Mouse (Mus musculus): ENCODE results near the gene Pim3. TPM values are rescaled to one million over a fixed set of nuclear protein-coding genes. Genes with fewer than 3 reads are reported as not detected.
A peak's percentile ranks its signal among the peaks of the same experiment; 100 is the strongest.

The Pim3 gene
- polyA plus RNA-seq, 1 experiment from 2014 or later: 38.6 TPM

- Histone ChIP-seq H3K27me3 (replicated peaks; ENCODE audit: control insufficient read depth, insufficient read depth, low read length) (no peaks in the 10 kb centered on the region), H3K4me1 (ENCODE audit: control insufficient read depth, insufficient read depth, low read length) (peaks cover 29% of the 10 kb centered on the region), H3K4me3 (ENCODE audit: low read depth, low read length) (no peak overlapping the region), H3K27ac (replicated peaks; ENCODE audit: low read depth, low read length) (no peak overlapping the region), H3K36me3 (ENCODE audit: control insufficient read depth, insufficient read depth, low read length) (no peaks in the 10 kb centered on the region), H3K9me3 (ENCODE audit: control insufficient read depth, low read length) (no peaks in the 10 kb centered on the region), H3K9ac (ENCODE audit: low read depth, low read length) (no peak overlapping the region), H3K4me2 (ENCODE audit: low read depth, low read length) (no peak overlapping the region)
- peak; percentile 86 for ATAC-seq (ENCODE audit: low read depth)
- DNase-seq (ENCODE audit: low spot score): peak; percentile 75
- WGBS: 72% methylated on average over 9 of the region's 10 CpGs
Observed at GRCm38 (mm10) chr15:88851507-88852149, 10.4 kb upstream of the Pim3 start.

DNA sequence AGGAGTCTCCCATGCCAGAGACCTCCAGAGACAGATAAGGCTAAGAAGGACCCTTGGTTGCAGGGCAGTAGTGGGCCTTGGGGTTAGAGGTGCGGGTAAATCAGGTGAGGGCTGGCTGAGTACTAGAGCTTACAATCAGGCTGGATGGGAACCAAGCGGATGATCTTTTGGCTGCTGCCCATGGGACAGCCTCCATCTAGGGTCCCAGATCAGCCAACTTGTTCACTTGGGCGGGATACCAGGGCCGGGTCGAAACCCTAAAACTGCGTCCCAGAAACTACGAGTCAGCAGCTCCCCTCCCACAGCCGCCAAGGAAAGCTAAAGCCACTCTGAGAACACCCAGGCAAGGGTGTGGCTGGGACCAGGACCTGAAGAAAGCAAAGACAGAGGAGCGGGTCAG lies 8.9 kb upstream of the Pim3 start:
- ATAC-seq (ENCODE audit: low read depth): no peak
- H3K27me3 ChIP-seq (replicated peaks; ENCODE audit: control insufficient read depth, insufficient read depth, low read length): no peaks in the 10 kb centered on the region
- H3K4me3 ChIP-seq (ENCODE audit: low read depth, low read length): no peak overlapping the region
- H3K9ac ChIP-seq (ENCODE audit: low read depth, low read length): no peak overlapping the region
- WGBS: 89% methylated on average over 9 of the region's 9 CpGs
- no peaks in the 10 kb centered on the region for H3K9me3 ChIP-seq (ENCODE audit: control insufficient read depth, low read length)
- H3K27ac ChIP-seq (replicated peaks; ENCODE audit: low read depth, low read length): no peak overlapping the region
- no peak overlapping the region for H3K4me2 ChIP-seq (ENCODE audit: low read depth, low read length)
- DNase-seq (ENCODE audit: low spot score): no peak
- no peaks in the 10 kb centered on the region for H3K36me3 ChIP-seq (ENCODE audit: control insufficient read depth, insufficient read depth, low read length)
- peaks cover 29% of the 10 kb centered on the region for H3K4me1 ChIP-seq (ENCODE audit: control insufficient read depth, insufficient read depth, low read length)

- H3K9ac ChIP-seq (ENCODE audit: low read depth, low read length): 0 out of 2 replicates have a peak overlapping the region, but pooled peaks have one; percentile 40
- DNase-seq (ENCODE audit: low spot score) (no peak), ATAC-seq (ENCODE audit: low read depth) (peak; percentile 9; the same call in 1 of the 2 replicates)
- H3K36me3 ChIP-seq (ENCODE audit: control insufficient read depth, insufficient read depth, low read length): no peaks in the 10 kb centered on the region
- H3K27ac ChIP-seq (replicated peaks; ENCODE audit: low read depth, low read length): no peak overlapping the region
- peaks cover 29% of the 10 kb centered on the region for H3K4me1 ChIP-seq (ENCODE audit: control insufficient read depth, insufficient read depth, low read length)
- no peak overlapping the region for H3K4me2 ChIP-seq (ENCODE audit: low read depth, low read length)
- H3K9me3 ChIP-seq (ENCODE audit: control insufficient read depth, low read length): no peaks in the 10 kb centered on the region
- no peak overlapping the region for H3K4me3 ChIP-seq (ENCODE audit: low read depth, low read length)
- H3K27me3 ChIP-seq (replicated peaks; ENCODE audit: control insufficient read depth, insufficient read depth, low read length): no peaks in the 10 kb centered on the region
- 30% methylated on average over 6 of the region's 6 CpGs for WGBS
Observed at GRCm38 (mm10) chr15:88854119-88854968, 7.6 kb upstream of the Pim3 start.

DNA sequence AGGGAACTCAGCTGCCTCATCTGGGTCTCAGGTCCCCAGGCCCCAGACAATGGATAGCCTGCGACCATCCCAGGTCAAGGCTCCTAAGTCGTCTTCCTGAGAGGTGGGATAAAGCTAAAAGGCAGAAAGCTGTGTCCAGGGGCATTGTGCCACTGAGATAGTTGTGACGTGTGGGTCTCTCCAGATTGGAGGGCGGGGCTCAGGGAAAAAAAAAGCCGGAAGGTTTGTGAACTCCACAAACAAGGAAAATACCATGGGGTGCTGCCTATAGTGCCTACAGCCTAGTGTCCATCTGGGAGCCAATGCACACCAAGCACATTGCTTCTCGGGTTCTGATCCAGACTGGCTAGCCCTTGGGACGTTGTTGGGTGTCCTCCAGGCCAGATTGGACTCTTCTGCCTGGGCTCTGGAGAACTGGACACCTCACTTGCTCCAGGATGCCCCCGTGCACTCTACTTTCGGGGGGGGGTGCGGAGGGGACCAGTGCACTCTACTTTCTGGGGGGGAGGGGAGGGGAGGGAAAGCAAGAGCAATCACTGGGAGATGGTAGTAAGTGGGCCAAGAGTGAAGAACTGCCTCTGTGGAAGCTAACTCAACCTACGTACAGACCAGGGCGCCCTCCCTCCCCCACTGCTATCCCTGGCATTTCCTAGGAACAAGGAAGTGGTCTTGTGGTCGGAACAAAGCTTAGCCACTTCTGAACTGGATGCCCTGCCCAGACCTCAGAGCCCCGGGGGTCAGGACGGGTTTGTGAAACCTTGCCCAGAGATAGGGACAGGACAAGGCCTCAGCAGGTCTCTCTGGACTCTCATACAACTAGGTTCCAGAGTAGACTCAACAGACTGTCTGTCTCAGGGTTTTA lies 6.8 kb upstream of the Pim3 start:
- Histone ChIP-seq H3K4me1 (ENCODE audit: control insufficient read depth, insufficient read depth, low read length) (peaks cover 27% of the 10 kb centered on the region), H3K4me2 (ENCODE audit: low read depth, low read length) (no peak overlapping the region), H3K9me3 (ENCODE audit: control insufficient read depth, low read length) (no peaks in the 10 kb centered on the region), H3K27me3 (replicated peaks; ENCODE audit: control insufficient read depth, insufficient read depth, low read length) (no peaks in the 10 kb centered on the region), H3K36me3 (ENCODE audit: control insufficient read depth, insufficient read depth, low read length) (no peaks in the 10 kb centered on the region), H3K9ac (ENCODE audit: low read depth, low read length) (0 out of 2 replicates have a peak overlapping the region, but pooled peaks have one; percentile 40), H3K27ac (replicated peaks; ENCODE audit: low read depth, low read length) (no peak overlapping the region), H3K4me3 (ENCODE audit: low read depth, low read length) (no peak overlapping the region)
- no peak for DNase-seq (ENCODE audit: low spot score)
- ATAC-seq (ENCODE audit: low read depth): no peak
- WGBS: 67% methylated on average over 13 of the region's 15 CpGs

DNA sequence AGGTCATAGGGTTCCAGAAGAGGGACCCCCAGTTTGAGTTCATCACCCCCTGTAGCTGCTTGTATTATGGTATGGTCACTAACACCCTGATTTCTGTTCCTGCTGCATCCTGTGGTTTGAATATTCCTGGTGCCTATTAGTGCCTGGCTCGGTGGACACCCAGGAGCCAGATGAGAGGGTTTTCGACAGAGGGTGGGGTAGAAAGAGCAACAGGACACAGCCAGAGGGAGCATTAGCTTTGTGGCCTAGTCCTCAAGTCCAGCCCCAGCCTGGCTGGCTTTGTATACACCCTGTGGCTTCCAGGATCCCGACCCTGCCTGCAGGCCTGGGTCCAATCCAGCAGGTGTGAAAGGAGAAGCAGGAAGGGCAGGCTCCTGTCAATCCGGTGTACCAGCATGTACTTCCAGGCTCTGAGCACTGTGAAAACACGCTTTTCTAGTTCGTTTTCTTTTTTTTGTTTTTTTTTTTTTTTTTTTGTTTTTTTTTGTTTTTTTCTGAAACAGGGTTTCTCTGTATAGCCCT lies 6.0 kb upstream of the Pim3 start:
- H3K27me3 ChIP-seq (replicated peaks; ENCODE audit: control insufficient read depth, insufficient read depth, low read length): no peaks in the 10 kb centered on the region
- H3K9me3 ChIP-seq (ENCODE audit: control insufficient read depth, low read length): no peaks in the 10 kb centered on the region
- H3K9ac ChIP-seq (ENCODE audit: low read depth, low read length): no peak overlapping the region
- ATAC-seq (ENCODE audit: low read depth): no peak
- H3K4me2 ChIP-seq (ENCODE audit: low read depth, low read length): no peak overlapping the region
- WGBS: 63% methylated on average over 6 of the region's 6 CpGs
- no peak overlapping the region for H3K4me3 ChIP-seq (ENCODE audit: low read depth, low read length)
- DNase-seq (ENCODE audit: low spot score): no peak
- H3K27ac ChIP-seq (replicated peaks; ENCODE audit: low read depth, low read length): no peak overlapping the region
- H3K4me1 ChIP-seq (ENCODE audit: control insufficient read depth, insufficient read depth, low read length): peaks cover 20% of the 10 kb centered on the region
- H3K36me3 ChIP-seq (ENCODE audit: control insufficient read depth, insufficient read depth, low read length): no peaks in the 10 kb centered on the region

DNA sequence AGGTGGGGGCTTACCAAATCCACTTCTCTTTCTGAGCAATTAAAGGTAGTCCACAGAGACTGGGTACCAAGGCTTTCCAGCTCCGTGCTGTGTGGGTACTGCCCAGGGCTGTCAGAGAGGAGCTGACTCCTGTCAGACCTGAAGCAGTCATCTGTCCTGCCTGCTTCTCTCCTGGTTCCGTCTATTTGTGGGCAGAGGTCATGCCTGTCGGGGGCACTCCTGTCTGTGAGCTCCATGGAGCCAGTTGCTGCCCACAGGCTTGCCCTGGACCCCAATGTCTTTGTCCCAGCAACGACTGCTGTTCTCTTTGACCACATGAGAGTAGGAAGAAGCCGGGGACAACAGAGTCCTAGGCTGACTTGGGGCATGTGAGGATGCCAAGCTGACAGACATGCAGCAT lies 5.4 kb upstream of the Pim3 start:
- WGBS: 81% methylated on average over 5 of the region's 5 CpGs
- no peaks in the 10 kb centered on the region for H3K27me3 ChIP-seq (replicated peaks; ENCODE audit: control insufficient read depth, insufficient read depth, low read length)

DNA sequence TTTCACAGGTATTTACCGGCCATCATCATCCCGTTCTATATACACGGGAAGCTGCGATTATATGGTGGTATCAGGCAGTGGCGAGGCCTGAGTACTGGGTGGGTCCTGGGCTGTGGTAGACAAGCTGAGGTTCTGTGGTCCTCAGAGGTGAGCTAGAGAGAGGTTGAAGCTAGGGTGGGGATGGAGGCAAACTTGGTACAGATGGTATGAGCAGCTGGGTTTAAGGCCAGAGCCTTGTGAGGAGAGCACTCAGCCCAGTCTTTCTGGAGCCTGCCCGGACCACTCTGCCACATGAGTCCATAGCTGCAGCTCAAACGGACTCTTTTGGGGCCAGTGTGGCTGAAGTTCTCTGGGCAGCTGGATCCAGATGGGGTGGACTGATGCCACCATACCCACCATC lies 4.6 kb upstream of the Pim3 start:
- 86% methylated on average over 7 of the region's 7 CpGs for WGBS
- ATAC-seq (ENCODE audit: low read depth) (no peak), DNase-seq (ENCODE audit: low spot score) (no peak)
- H3K4me2 ChIP-seq (ENCODE audit: low read depth, low read length): no peak overlapping the region
- no peaks in the 10 kb centered on the region for H3K36me3 ChIP-seq (ENCODE audit: control insufficient read depth, insufficient read depth, low read length)
- peaks cover 15% of the 10 kb centered on the region for H3K4me1 ChIP-seq (ENCODE audit: control insufficient read depth, insufficient read depth, low read length)
- H3K9me3 ChIP-seq (ENCODE audit: control insufficient read depth, low read length): no peaks in the 10 kb centered on the region
- no peaks in the 10 kb centered on the region for H3K27me3 ChIP-seq (replicated peaks; ENCODE audit: control insufficient read depth, insufficient read depth, low read length)
- no peak overlapping the region for H3K9ac ChIP-seq (ENCODE audit: low read depth, low read length)
- H3K27ac ChIP-seq (replicated peaks; ENCODE audit: low read depth, low read length): no peak overlapping the region
- H3K4me3 ChIP-seq (ENCODE audit: low read depth, low read length): no peak overlapping the region

More for the DNA sequence above, 5.4 kb upstream of the Pim3 start:
- H3K4me1 ChIP-seq (ENCODE audit: control insufficient read depth, insufficient read depth, low read length): peaks cover 15% of the 10 kb centered on the region
- H3K4me2 ChIP-seq (ENCODE audit: low read depth, low read length): no peak overlapping the region
- H3K4me3 ChIP-seq (ENCODE audit: low read depth, low read length): no peak overlapping the region
- ATAC-seq (ENCODE audit: low read depth) (no peak), DNase-seq (ENCODE audit: low spot score) (no peak)
- no peak overlapping the region for H3K9ac ChIP-seq (ENCODE audit: low read depth, low read length)
- no peak overlapping the region for H3K27ac ChIP-seq (replicated peaks; ENCODE audit: low read depth, low read length)
- no peaks in the 10 kb centered on the region for H3K36me3 ChIP-seq (ENCODE audit: control insufficient read depth, insufficient read depth, low read length)
- H3K9me3 ChIP-seq (ENCODE audit: control insufficient read depth, low read length): no peaks in the 10 kb centered on the region

- Histone ChIP-seq H3K9me3 (ENCODE audit: control insufficient read depth, low read length) (no peaks in the 10 kb centered on the region), H3K4me1 (ENCODE audit: control insufficient read depth, insufficient read depth, low read length) (peaks cover 15% of the 10 kb centered on the region), H3K27me3 (replicated peaks; ENCODE audit: control insufficient read depth, insufficient read depth, low read length) (no peaks in the 10 kb centered on the region), H3K9ac (ENCODE audit: low read depth, low read length) (no peak overlapping the region), H3K4me2 (ENCODE audit: low read depth, low read length) (no peak overlapping the region), H3K36me3 (ENCODE audit: control insufficient read depth, insufficient read depth, low read length) (no peaks in the 10 kb centered on the region), H3K4me3 (ENCODE audit: low read depth, low read length) (no peak overlapping the region), H3K27ac (replicated peaks; ENCODE audit: low read depth, low read length) (no peak overlapping the region)
- DNase-seq (ENCODE audit: low spot score) (no peak), ATAC-seq (ENCODE audit: low read depth) (no peak)
- WGBS: 88% methylated on average over 3 of the region's 3 CpGs
Observed at GRCm38 (mm10) chr15:88858141-88858541, 3.8 kb upstream of the Pim3 start.
